Mouse (Mus musculus): ENCODE results near the gene Hspb9.

Gene Hspb9

DNA sequence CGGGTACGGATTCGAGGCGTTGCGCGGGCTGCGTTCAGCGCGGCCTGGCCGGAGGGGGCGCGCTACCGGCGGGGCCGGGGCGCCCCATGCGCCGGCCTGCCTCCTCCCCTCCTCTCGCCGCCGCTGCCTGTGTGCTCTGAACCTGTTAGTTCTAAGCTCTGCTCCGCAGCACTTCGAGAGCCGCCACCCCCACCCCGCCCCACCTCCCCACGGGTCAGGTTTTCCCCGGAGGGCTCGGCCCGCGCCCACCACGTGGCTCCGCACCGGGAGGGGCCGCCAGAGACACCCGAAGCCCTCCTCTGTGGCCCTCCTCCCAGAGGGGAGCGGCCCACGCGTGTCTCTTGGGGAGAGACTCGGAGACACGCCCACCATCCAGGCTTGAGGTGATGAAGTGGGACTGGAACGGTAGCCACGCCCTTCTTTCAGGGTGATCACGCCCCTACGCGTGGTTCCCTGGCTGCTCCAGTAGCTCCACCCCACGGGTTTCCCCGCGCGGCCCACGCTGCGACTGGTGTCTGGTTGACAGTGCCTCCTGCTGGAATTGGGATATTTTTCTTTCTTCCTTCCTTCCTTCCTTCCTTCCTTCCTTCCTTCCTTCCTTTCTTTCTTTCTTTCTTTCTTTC lies 46.1 kb downstream of the Hspb9 start, which contains the start of gene Kcnh4:
Gene Kcnh4 (minus strand): TSS at position 332 of the 623 bp plus-strand sequence.
- DNase-seq (ENCODE audit: low read depth, low spot score), result peak; percentile 87

DNA sequence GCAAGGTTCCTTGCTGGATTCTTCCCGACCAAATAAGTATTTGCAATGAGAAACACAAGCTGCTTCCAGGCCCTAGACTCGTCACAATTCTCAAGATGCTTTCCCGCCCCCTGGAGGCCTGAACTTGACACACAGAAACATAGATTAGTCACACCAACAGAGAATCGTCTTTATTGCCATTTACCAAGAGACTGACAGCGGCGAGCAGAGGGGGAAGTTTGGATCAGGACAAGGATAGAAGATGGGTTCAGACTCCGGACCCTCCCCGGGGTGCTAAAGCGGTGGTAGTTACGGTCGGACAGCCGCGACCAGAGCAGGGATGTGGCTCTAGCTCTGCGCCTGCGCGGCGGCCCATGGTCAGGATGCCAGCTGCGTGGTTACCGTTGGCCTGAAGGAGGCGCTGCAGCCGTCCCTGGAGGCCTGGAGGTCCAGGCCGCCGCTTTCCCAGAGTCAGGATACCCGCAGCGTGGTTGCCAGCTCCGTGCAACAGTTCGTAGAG lies 47.9 kb downstream of the Hspb9 start:
- peak; percentile 80 for DNase-seq (ENCODE audit: low read depth, low spot score)

DNA sequence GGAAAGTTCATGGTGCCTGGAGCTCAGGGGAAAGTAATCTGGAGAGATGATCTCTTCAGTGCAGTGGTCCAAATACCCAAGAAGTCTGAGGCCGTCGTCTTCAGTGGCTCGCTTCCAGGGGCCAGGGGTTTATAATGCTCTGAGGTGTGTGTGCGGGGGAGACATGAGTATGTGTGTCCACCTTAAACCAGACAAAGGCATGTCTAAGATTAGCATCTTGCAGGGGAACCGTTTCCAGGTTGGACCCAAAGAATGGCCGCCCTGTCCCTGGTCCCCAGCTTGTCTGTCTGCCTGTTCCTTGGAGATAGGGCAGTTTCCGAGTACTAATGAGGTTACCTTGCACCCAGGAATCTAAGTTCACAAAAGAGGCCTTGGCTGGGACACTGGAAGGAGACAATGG lies 49.2 kb downstream of the Hspb9 start, which contains the start of gene Hcrt:
Gene Hcrt (minus strand): TSS at position 101 of the 400 bp plus-strand sequence.
- DNase-seq (ENCODE audit: low read depth, low spot score), result no peak
